ENCODE assay signal across 8 mouse cellular contexts in genomic region chr6:135322749-135323148, GRCm38 (mm10). TPM values are rescaled to one million over a fixed set of nuclear protein-coding genes. Genes with fewer than 3 reads are reported as not detected.
DNase-seq lines count a peak whose midpoint lies in the region; ATAC-seq and TF ChIP-seq lines count a peak whose summit lies in the region.
"Had no signal": no experiment of that assay in that cellular context is flagged by ENCODE, and none has a peak within 500 bp of the region (broad histone marks: within the 10 kb centered on the region; RNA-seq: fewer than 3 reads in every experiment).

No protein-coding gene starts in this region.

- no peaks in the 10 kb centered on the region for H3K9me3 ChIP-seq in heart, embryonic 16.5 days (replicated peaks; ENCODE audit: control insufficient read depth, low read length)

- H3K4me2 ChIP-seq in heart, embryonic 16.5 days (ENCODE audit: low read depth, low read length), result peak overlapping the region; percentile 32

- 60% methylated on average over 7 of the region's 7 CpGs for WGBS in thymus, adult 2 months
- 77% methylated on average over 7 of the region's 7 CpGs for WGBS in heart, embryonic 16.5 days
- 45% methylated on average over 7 of the region's 7 CpGs for WGBS in lung, adult 2 months

- H3K9ac ChIP-seq in heart, embryonic 16.5 days (ENCODE audit: low read length), result no peak overlapping the region

- no peak overlapping the region for H3K4me3 ChIP-seq in thymus, adult 2 months (ENCODE audit: control insufficient read depth, insufficient read depth, low read length)
- H3K4me3 ChIP-seq in heart, embryonic 16.5 days (ENCODE audit: low read length), result no peak overlapping the region
- no peak overlapping the region for H3K4me3 ChIP-seq in lung, adult 2 months (replicated peaks; ENCODE audit: extremely low read depth, low read depth, low read length)

- H3K4me1 ChIP-seq in thymus, adult 2 months (replicated peaks; ENCODE audit: control insufficient read depth, insufficient read depth, low read length), result peaks cover 31% of the 10 kb centered on the region
- peaks cover 12% of the 10 kb centered on the region; the same call in 1 of the 2 replicates for H3K4me1 ChIP-seq in heart, embryonic 16.5 days (ENCODE audit: control insufficient read depth, insufficient read depth, low read length)
- peaks cover 10% of the 10 kb centered on the region for H3K4me1 ChIP-seq in lung, adult 2 months (ENCODE audit: control insufficient read depth, insufficient read depth, low read length)

- no peak for TF ChIP-seq CTCF in thymus, adult 2 months (IDR thresholded peaks at IDR 0.05; ENCODE audit: borderline replicate concordance, control insufficient read depth, extremely low read depth, insufficient read depth, low read length, poor library complexity)
- TF ChIP-seq CTCF in lung, adult 2 months (IDR thresholded peaks at IDR 0.05; ENCODE audit: insufficient read depth, low read length), result no peak

- peak; percentile 21 for DNase-seq in thymus, adult 2 months
- no peak for DNase-seq in thymus, postnatal 0 days (ENCODE audit: low spot score)
- peak; percentile 31 for DNase-seq in lung, adult 2 months
- DNase-seq in cerebellum, adult 9-10 months, result no peak
- DNase-seq in layer of hippocampus, postnatal 25 days (ENCODE audit: extremely low spot score in 1 of 2, low spot score in 1 of 2), result no peak
- no peak for DNase-seq in embryo, embryonic 10 days (ENCODE audit: low spot score)

- peak; percentile 38; the same call in 1 of the 2 replicates for ATAC-seq in heart, embryonic 16.5 days (replicated peaks; ENCODE audit: extremely low read depth, insufficient read depth, low FRiP score)

- no peak for TF ChIP-seq POLR2A in thymus, adult 2 months (IDR thresholded peaks at IDR 0.05; ENCODE audit: control insufficient read depth, extremely low read depth, insufficient read depth, low read length, poor library complexity)
- no peak for TF ChIP-seq POLR2A in lung, adult 2 months (IDR thresholded peaks at IDR 0.05; ENCODE audit: borderline replicate concordance, extremely low read depth, low read depth, low read length)

- H3K27me3 ChIP-seq in thymus, adult 2 months (ENCODE audit: control insufficient read depth, insufficient read depth, low read length), result no peaks in the 10 kb centered on the region
- H3K27me3 ChIP-seq in heart, embryonic 16.5 days (ENCODE audit: control insufficient read depth, insufficient read depth, low read length), result no peaks in the 10 kb centered on the region

- H3K27ac ChIP-seq in thymus, adult 2 months (ENCODE audit: control insufficient read depth, insufficient read depth, low read length), result peak overlapping the region; percentile 24; the same call in 1 of the 2 replicates
- H3K27ac ChIP-seq in heart, embryonic 16.5 days (ENCODE audit: low read length), result peak overlapping the region; percentile 47

- H3K36me3 ChIP-seq in thymus, adult 2 months (ENCODE audit: control insufficient read depth, insufficient read depth, low read length), result no peaks in the 10 kb centered on the region
- no peaks in the 10 kb centered on the region for H3K36me3 ChIP-seq in heart, embryonic 16.5 days (ENCODE audit: control insufficient read depth, insufficient read depth)

RNA-seq across cellular contexts. Expression of gene Pbp2, which starts 12.5 kb away (rescaled TPM):
- polyA plus RNA-seq in thymus, adult 2 months (2012; rRNA removed), result not detected in 2 replicates
- not detected in 2 replicates for polyA plus RNA-seq in thymus, postnatal 0 days (2015; fragmentation: Nextera tagmentation; extraction: Ambion mirVana)
- polyA plus RNA-seq in heart, embryonic 16.5 days (2015; fragmentation: Nextera tagmentation; extraction: Ambion mirVana), result not detected in 2 replicates
- 0.15 TPM in 1 of 2 replicates, not detected in the other for polyA plus RNA-seq in lung, adult 2 months (2012; rRNA removed)
- total RNA-seq in layer of hippocampus, postnatal 25 days (2021), result not detected
- total RNA-seq: left cerebral cortex, postnatal 4 days had no signal

RNA-seq across cellular contexts. Expression of gene Emp1, which starts 39.6 kb away (rescaled TPM):
- polyA plus RNA-seq in thymus, adult 2 months (2012; rRNA removed), result 57.5 and 69.9 TPM in 2 replicates
- polyA plus RNA-seq in thymus, postnatal 0 days (2015; fragmentation: Nextera tagmentation; extraction: Ambion mirVana), result 10.4 and 12.8 TPM in 2 replicates
- polyA plus RNA-seq in heart, embryonic 16.5 days (2015; fragmentation: Nextera tagmentation; extraction: Ambion mirVana), result 48.5 and 51.9 TPM in 2 replicates
- 105 and 215 TPM in 2 replicates for polyA plus RNA-seq in lung, adult 2 months (2012; rRNA removed)
- 1 to 10 TPM; 2.4 to 2.5 TPM for total RNA-seq in layer of hippocampus, postnatal 25 days (2021)

Comparison
In these comparisons a context has a peak if more than half of its experiments do, and no peak if none do; other contexts are left out.
1. DNase-seq: peak in thymus, adult 2 months (single experiment) and lung, adult 2 months (single experiment); none in thymus, postnatal 0 days (single experiment), cerebellum, adult 9-10 months (single experiment), layer of hippocampus, postnatal 25 days (0 of 2) and embryo, embryonic 10 days (single experiment).